Mouse (Mus musculus) liver, embryonic 16.5 days (tissue): ENCODE results near the gene Barhl2. TPM values are rescaled to one million over a fixed set of nuclear protein-coding genes. Genes with fewer than 3 reads are reported as not detected.

Experiments
- ATAC-seq: fragments of 200-750 bp; cut with Nextera tagmentation; 2 replicates; pipeline ENCODE4 v1.8.0; 2017; ENCODE audit warnings: low read depth, mild to moderate bottlenecking, moderate number of reproducible peaks, moderate library complexity
- H3K27ac ChIP-seq: fragments of 300-500 bp; sonication (generic); 2 replicates; pipeline ENCODE4 v1.5.1; 2014; ENCODE audit warnings: mild to moderate bottlenecking, low read length
- H3K27me3 ChIP-seq: fragments of 300-500 bp; sonication (generic); 2 replicates; pipeline ENCODE4 v1.6.1; 2014; ENCODE audit warnings: low read depth, low read length, mixed read lengths; ENCODE audit not compliant: control insufficient read depth, insufficient read depth
- H3K36me3 ChIP-seq: fragments of 300-500 bp; sonication (generic); 2 replicates; pipeline ENCODE4 v1.6.1; 2014; ENCODE audit warnings: mild to moderate bottlenecking; ENCODE audit not compliant: control insufficient read depth, insufficient read depth
- H3K4me1 ChIP-seq: fragments of 300-500 bp; sonication (generic); 2 replicates; pipeline ENCODE4 v1.6.1; 2014; ENCODE audit warnings: low read depth, low read length, mixed read lengths; ENCODE audit not compliant: control insufficient read depth
- H3K4me2 ChIP-seq: fragments of 300-500 bp; sonication (generic); 2 replicates; pipeline ENCODE4 v1.6.1; 2014; ENCODE audit warnings: low read depth, low read length, mixed read lengths
- H3K4me3 ChIP-seq: fragments of 300-500 bp; sonication (generic); 2 replicates; pipeline ENCODE4 v1.5.1; 2014; ENCODE audit warnings: low read depth, mild to moderate bottlenecking, low read length
- H3K9ac ChIP-seq: fragments of 300-500 bp; sonication (generic); 2 replicates; pipeline ENCODE4 v1.6.1; 2014; ENCODE audit warnings: low read depth, low read length
- H3K9me3 ChIP-seq: fragments of 300-500 bp; sonication (generic); replicated peaks from 2 replicates; pipeline ENCODE4 v1.6.1; 2016; ENCODE audit warnings: low read length; ENCODE audit not compliant: control insufficient read depth
- WGBS: fragments of 180-500 bp; shearing (Covaris S2); extraction: QIAGEN DNeasy Blood & Tissue Kit; methylation state at CpG from one replicate; pipeline ENCODE4 v1.1.7; 2014; ENCODE audit not compliant: insufficient replicate concordance; 5-methylcytosine and 5-hydroxymethylcytosine counted together
- polyA plus RNA-seq: library from polyadenylated mRNA; unstranded; fragments of >200 nt; fragmentation: Nextera tagmentation; extraction: Ambion mirVana; gene quantifications from 2 replicates; pipeline ENCODE4 v1.2.1, GENCODE M21; 2015

Gene Barhl2
- polyA plus RNA-seq = not detected in 2 replicates

DNA sequence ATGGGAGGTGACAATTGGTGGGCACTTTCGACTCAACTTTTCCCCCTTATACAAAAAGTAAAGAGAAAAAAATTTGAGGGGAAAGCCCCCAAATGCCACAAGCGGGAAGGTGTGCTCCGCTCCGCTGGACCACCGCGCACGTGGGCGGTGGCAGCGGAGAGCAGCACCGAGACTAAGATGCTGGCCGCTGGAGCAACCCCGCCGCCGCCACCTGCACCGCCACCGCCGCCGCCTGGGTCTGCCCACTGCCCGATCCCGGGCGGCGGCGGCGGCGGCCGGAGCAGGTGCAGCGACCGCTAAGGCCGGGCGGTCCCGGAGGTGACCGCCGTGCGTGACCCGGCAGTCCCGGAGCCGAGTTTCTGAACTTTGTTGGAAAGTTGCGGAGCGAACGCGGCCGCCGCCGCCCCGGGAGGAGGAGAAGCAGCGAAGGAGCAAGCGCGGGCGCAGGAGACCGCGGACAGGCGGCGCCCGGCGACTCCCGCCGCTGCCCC is at the start of gene Barhl2:
Gene Barhl2 (minus strand): TSS at position 181 of the 491 bp plus-strand sequence.
- peaks cover 97% of the 10 kb centered on the region for H3K27me3 ChIP-seq
- H3K9me3 ChIP-seq = no peaks in the 10 kb centered on the region
- ATAC-seq = no peak
- no peak within 1 kb of the TSS for H3K27ac ChIP-seq
- H3K9ac ChIP-seq = no peak within 1 kb of the TSS
- H3K4me1 ChIP-seq = peaks cover 3% of the 10 kb centered on the region
- peak within 1 kb of the TSS; percentile 40 for H3K4me3 ChIP-seq
- no peaks in the 10 kb centered on the region for H3K36me3 ChIP-seq
- peak within 1 kb of the TSS; percentile 57 for H3K4me2 ChIP-seq
- 1% methylated on average over 41 of the region's 57 CpGs for WGBS

DNA sequence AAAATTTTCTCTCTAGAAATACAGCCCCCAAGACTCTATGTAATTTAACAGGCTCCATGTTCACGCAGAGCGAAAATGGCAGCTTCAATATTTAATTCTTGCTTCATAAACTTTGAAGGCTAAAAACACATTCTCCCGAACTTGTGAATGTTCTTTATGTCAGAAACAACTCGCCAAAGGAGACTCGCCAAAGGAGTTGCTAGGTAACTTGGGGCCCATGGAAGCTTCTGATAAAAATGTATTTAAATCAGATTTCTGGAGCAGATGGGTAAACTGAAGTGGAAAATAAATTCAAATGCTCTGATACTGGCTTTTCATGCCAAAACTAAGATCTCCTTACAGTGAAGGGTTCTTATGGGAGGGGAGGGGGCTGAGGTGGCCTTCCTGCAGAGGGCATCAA is 48.1 kb upstream of the Barhl2 start:
- WGBS = 66% methylated on average over 5 of the region's 5 CpGs
- no peak overlapping the region for H3K27ac ChIP-seq
- H3K4me1 ChIP-seq = no peaks in the 10 kb centered on the region
- no peaks in the 10 kb centered on the region for H3K36me3 ChIP-seq
- no peaks in the 10 kb centered on the region for H3K27me3 ChIP-seq
- no peaks in the 10 kb centered on the region for H3K9me3 ChIP-seq
- H3K4me3 ChIP-seq = no peak overlapping the region
- H3K4me2 ChIP-seq = no peak overlapping the region
- no peak overlapping the region for H3K9ac ChIP-seq
- ATAC-seq = no peak

DNA sequence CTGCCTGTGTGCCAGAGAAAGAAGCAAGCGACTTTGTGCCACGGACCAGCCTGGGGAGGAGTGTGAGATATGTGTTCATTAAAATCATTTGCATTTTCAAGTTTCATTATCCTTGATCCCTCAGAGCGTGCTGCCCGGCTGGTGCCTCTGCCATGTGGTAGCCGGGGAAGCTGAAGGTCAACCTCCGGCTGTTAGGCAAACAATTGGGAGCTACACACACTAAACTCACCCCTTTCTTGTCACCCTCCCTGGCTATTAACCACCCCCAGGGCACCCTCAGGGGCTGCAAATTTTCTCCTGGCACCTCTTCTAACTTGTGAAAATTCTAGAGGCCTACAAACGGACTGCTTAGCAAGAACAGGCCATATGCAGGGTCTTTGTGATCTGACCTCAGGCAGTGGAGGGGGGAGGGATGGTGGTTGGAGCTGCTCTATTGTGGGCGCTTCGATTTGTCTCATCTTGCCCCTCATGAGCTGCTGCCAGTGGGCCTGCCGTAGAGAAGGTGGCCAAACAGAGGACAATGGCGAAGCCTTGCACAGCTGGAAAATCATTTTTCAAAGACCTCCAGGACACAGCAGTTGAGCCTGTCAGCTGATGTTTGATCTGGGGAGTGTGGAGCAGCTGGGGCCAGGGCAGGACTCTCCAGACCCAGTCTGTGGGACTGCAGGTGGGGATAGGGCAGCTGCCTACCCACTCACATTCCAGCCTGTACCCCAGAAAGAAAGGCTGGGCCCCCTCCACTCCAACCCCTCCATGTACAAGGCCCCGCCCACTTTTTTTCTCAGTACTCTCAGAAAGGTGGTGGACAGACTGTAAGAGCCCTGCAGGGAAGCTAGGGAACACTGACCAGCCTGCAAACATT is 44.9 kb upstream of the Barhl2 start:
- H3K36me3 ChIP-seq = no peaks in the 10 kb centered on the region
- ATAC-seq = no peak
- no peaks in the 10 kb centered on the region for H3K4me1 ChIP-seq
- no peak overlapping the region for H3K4me3 ChIP-seq
- H3K4me2 ChIP-seq = no peak overlapping the region
- no peaks in the 10 kb centered on the region for H3K9me3 ChIP-seq
- WGBS = 65% methylated on average over 12 of the region's 12 CpGs
- H3K9ac ChIP-seq = no peak overlapping the region
- no peaks in the 10 kb centered on the region for H3K27me3 ChIP-seq
- no peak overlapping the region for H3K27ac ChIP-seq

DNA sequence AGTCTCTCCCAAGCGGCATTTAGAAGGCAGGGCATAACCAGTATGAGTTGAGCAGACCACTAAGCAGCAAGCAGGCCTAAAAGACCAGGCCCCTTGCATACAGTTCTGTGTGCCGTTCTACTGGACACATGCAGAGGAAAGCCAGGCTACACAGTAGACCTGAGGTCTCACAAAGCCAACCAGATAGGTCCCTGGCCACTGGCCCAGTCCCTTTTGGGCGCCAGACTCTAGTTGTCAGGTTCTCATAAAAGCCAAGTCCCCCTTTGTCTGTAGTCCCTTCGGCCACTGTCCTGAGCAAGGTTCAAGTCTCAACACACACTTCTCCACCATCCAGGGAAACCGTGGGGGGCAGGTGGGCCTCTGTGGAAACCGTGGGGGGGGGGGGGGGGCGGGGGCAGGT is 44.3 kb upstream of the Barhl2 start:
- H3K27me3 ChIP-seq = no peaks in the 10 kb centered on the region
- no peaks in the 10 kb centered on the region for H3K4me1 ChIP-seq
- 62% methylated on average over 6 of the region's 7 CpGs for WGBS
- H3K4me3 ChIP-seq = no peak overlapping the region
- H3K36me3 ChIP-seq = no peaks in the 10 kb centered on the region
- H3K9me3 ChIP-seq = no peaks in the 10 kb centered on the region
- H3K27ac ChIP-seq = no peak overlapping the region
- no peak overlapping the region for H3K9ac ChIP-seq
- ATAC-seq = no peak
- H3K4me2 ChIP-seq = no peak overlapping the region

DNA sequence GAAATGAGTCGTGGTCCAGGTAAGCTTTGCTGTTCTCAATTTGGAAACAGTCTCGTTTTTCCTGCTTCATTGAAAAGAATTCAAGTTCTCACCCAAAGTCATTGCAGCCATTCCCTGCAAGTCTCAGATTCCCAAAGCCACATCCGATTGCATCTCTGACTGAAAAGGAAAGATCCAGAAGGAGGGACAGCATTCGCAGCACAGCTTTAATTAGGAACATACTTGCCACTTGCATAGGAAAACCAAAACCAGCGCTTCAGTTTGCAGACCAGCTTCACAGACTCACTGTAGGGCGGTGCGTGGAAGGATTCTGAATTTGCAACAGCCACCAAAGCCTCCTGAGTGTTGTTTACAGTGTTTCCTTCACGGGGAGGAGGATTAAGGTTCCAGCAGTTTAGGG is 33.8 kb upstream of the Barhl2 start:
- Histone ChIP-seq H3K9me3 (no peaks in the 10 kb centered on the region), H3K27me3 (no peaks in the 10 kb centered on the region), H3K36me3 (no peaks in the 10 kb centered on the region), H3K4me3 (no peak overlapping the region), H3K4me2 (no peak overlapping the region), H3K27ac (no peak overlapping the region), H3K9ac (no peak overlapping the region), H3K4me1 (no peaks in the 10 kb centered on the region)
- 50% methylated on average over 8 of the region's 8 CpGs for WGBS
- no peak for ATAC-seq

DNA sequence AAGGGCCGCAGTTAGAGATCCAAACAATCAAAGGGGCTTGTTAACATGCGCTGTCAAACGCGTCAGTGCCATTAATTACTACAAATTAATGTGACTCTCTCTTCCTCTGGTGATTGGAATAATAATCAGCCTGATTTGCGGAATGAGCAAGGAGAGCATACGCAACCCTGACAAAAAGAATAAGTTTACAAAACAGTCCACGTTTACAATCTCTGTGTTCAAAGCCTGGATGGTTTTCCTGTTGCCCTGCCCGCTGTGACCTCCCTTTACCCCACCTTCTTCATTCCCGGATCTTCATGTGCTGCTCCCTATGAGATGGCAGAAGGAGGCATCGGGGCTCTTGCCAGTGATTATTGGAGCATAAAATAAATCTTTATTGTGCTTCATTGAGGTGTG is 14.1 kb upstream of the Barhl2 start:
- 13% methylated on average over 10 of the region's 10 CpGs for WGBS

DNA sequence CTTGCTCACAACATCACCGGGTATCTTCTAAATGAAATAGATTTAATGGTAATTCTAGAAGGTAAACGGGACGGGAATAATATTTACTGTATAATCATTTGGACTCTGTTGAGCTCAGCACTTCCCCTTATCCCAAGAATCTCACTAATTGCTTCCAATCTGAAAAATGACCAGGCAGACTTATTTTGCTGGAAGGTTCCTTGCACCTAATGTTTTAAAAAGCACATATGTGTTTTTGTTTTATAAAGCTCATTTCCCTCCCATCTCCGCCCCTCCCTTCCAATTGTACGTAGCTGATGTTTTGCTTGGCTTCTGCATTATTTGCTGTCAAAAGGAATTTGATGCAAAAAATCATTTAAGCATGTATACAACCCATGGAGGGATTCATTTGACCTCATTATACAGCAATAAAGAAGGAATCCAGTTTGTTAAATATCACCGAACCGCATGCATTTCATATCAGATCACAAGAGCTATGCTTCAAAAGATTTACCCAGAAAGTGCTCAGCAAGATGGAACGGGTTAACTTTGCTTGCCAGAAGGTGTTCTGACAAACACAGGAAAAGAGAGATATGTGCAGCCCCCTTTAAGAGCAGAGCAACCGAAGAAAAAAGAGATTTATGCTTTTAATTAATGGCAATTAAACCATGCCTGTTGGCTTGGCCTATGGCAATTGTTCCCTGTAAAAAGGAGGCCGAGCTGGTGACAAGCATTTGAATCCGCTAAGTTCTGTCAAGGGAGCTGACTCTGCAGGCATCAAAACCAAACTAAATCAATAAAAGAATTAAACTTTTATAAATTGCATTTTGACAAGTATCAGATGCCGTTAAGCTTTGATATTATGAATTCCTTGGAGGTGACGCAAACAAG is 13.5 kb upstream of the Barhl2 start:
- no peak for ATAC-seq
- Histone ChIP-seq H3K4me1 (no peaks in the 10 kb centered on the region), H3K4me3 (no peak overlapping the region), H3K9me3 (no peaks in the 10 kb centered on the region), H3K36me3 (no peaks in the 10 kb centered on the region), H3K9ac (no peak overlapping the region), H3K27me3 (peaks cover 73% of the 10 kb centered on the region), H3K27ac (no peak overlapping the region), H3K4me2 (no peak overlapping the region)
- 14% methylated on average over 13 of the region's 13 CpGs for WGBS

More for the DNA sequence above, 14.1 kb upstream of the Barhl2 start:
- H3K4me3 ChIP-seq = no peak overlapping the region
- no peak overlapping the region for H3K27ac ChIP-seq
- no peaks in the 10 kb centered on the region for H3K4me1 ChIP-seq
- no peaks in the 10 kb centered on the region for H3K36me3 ChIP-seq
- no peak for ATAC-seq
- H3K9ac ChIP-seq = no peak overlapping the region
- H3K27me3 ChIP-seq = peaks cover 66% of the 10 kb centered on the region
- no peaks in the 10 kb centered on the region for H3K9me3 ChIP-seq
- no peak overlapping the region for H3K4me2 ChIP-seq

DNA sequence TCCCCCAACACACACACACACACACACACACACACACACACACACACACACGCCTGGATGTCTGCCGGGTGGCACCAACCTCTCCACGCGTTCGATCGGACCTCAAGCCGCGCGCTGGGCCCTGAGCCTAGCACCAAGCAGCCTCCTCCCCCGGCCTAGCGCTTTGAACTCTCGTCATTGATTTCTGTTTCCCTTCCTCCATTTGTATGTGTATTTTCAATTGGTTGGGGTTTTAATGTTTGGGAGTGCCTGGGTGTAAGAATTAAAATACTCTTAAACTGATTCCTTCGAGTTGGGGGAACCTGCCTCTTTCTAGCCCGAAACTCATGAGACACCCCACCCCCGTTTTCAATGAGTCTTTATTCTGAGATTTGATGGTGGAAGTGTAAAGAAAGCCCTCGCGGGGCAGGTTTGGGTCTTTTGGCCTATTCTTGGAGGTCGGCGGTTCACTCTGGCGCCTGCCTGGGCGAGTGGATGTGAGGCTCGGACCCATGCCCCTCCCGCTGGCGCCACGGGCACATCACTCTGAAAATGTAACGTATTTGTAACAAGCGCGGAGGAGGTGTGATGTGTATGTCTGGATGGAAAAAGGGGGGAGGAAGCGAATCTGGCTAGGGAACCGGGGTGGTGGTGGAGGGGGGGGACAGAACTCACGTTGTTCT is 7.3 kb upstream of the Barhl2 start:
- Histone ChIP-seq H3K27ac (no peak overlapping the region), H3K4me2 (no peak overlapping the region), H3K4me1 (no peaks in the 10 kb centered on the region), H3K9me3 (no peaks in the 10 kb centered on the region), H3K36me3 (no peaks in the 10 kb centered on the region), H3K27me3 (peaks cover 100% of the 10 kb centered on the region), H3K4me3 (no peak overlapping the region), H3K9ac (no peak overlapping the region)
- WGBS = 2% methylated on average over 31 of the region's 31 CpGs
- ATAC-seq = no peak
